Mouse (Mus musculus) urinary bladder, postnatal 36 days (tissue): Measurements from ENCODE around the gene Vinac1.
A peak's percentile ranks its signal among the peaks of the same experiment; 100 is the strongest.
"Not testable (repeated sequence)": the region's sequence is repeated elsewhere in the genome, so short reads cannot be mapped to it uniquely, and the experiment has no call there.

ENCODE experiments used
- DNase-seq, 2 experiments: peaks; one replicate each; pipeline ENCODE4 v3.0.0; 2022; ENCODE audit warnings: low spot score in 2 of 2, mixed read lengths in 1 of 2

Gene Vinac1

DNA sequence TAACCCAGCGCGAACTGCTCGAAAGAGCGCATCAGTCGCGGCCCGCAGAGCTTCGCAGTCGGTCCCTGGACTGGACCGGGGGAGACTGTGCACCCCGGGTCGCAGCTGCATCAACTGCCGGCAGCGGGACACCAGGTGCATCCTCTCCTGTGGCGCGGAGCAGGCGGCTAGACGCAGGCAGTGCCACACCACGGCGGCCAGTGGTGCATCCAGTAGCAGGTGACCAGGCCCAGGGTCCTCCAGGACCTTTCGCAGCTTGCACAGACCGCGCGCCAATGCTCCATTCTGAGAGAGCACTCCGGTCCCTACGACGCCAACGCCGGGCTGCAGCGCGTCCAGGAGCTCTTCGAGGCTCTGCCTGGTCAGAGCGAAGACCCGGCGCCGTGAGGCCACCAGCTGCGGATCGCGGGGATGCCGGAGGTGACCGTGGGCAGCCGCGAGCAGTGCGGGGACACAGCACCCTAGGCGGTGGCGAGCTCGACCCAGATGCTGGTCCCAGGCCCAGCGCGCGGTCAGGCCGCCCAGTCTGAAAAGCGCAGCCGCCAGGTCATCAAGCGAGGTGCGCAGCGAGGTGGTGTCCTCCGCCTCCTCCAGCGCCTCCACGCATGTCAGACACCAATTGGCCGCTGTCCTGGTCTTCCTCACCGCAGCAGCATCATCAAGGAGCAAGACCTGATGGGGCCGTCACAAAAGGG, 8.9 kb downstream of the Vinac1 start:
- DNase-seq, result no peak

DNA sequence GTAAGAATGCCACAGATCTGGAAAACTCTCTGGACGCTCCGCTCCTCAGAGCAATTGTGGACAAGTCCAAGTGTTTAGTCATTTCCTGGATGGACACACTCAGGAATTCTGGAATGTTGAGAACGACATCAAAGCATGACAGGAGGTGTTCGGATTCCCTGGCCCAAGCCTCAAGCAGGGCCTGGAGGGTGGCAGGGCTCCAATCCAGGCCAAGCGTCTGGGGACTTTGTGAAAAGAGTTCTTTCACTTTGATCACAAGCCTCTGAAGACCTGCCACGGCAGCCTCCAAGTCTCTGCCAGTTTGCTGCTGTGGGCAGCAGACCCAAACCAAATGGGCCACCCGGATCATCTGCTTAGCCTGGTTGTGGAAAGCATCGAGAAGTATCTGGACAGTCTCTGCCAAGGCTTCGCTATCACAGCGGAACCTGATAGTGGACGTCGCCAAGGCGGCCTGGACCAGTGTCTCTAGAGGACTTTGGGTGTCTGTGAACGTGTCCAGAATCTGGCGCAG, 9.5 kb downstream of the Vinac1 start:
- no peak for DNase-seq

DNA sequence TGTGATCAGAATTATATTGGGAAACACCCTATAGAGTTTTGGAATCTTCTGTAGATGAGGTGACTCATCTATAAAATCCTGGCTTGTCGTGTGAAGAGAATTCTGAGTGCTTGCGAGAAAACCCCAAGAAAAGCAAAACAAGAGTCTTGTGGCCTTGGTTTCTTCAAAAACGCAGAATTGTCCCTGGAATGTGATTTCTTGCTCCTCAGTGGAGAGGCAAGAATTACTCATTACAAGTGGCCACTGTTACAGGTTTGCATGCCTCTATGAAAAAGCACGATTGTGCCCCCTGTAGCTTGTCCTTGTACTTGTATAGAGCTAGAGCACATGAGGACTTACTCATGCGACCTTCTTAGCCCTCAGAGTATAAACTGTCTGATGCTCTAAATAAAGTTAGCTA, 12.6 kb downstream of the Vinac1 start:
- DNase-seq, result no peak

DNA sequence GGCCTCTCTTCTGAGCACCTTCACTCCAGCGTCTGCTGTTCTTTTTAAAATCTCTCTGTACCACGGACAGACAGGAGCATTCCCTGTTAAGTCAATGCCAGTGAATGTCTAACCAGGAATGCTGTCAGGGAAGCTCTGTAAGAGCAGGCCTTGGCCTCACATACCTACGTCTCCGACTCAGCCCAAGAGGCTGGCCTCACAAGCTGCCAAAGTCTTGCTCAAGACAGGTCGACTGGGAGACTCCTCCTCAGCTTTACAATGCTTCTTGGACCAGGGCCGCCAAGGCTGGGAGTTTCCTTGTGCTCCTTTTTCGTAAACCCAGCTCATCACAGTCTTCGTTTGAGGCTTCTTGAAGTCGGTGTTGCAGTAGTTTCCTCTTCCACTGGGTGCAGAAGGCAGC, 23.2 kb downstream of the Vinac1 start:
- peak in 1 of 2 experiments; percentile 39 for DNase-seq

DNA sequence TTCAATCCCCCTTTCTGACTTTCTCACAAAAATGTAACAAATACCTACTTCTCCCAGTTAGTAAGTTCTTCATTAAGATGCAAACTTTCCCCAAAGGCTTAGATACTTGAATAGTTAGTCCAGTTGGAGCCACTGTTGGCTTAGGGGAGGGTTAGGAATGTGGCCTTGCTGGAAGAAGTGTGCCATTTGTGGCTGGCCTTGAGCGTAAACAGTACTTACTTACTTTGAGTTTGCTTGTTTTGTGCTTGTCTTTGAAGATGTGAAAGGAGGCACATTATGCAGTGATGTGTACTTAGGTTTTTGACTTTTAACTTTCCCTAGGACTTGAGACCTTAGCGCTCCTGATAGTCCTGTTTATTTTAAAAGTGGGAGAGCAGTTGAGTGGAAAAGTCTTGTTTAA, 27.9 kb downstream of the Vinac1 start:
- DNase-seq, result no peak

DNA sequence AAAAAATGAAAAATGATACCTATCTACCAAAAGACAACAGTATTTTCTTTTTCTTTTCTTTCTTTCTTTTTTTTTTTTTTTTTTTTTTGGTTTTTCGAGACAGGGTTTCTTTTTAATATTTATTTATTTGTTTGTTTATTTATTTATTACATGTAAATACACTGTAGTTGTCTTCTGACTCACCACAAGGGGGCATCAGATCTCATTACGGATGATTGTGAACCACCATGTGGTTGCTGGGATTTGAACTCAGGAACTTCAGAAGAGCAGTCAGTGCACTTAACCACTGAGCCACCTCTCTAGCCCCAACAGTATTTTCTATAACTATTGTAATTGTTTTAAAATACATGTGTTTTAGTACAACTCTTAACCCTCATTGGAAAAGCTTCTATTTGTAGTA, 39.1 kb downstream of the Vinac1 start:
- DNase-seq, result not testable (repeated sequence)

DNA sequence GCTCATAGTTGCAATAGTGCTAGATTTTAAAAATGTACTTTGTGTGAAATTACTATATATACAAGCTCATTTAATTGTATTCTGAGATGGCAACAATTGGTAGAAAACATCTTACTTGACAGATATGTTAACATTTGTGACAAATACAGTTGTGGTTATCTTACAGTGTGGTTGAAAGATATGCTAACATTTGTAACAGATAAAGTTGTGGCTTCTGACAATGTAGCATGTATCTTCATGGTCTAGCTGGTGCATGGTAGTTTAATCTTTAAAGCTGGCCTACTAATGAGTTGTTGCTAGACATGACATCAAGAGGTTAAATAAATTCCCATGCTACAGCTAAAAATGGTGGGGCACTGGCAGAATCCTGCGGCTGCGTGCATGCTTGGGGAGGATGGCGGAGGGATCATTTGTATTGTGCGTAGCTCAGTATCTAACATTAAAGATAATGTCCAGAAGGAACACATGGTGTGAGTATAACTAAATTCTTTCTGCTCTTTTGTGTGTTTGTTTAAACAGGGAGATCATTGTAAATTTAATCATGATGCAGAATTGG, 41.7 kb downstream of the Vinac1 start:
- no peak for DNase-seq

DNA sequence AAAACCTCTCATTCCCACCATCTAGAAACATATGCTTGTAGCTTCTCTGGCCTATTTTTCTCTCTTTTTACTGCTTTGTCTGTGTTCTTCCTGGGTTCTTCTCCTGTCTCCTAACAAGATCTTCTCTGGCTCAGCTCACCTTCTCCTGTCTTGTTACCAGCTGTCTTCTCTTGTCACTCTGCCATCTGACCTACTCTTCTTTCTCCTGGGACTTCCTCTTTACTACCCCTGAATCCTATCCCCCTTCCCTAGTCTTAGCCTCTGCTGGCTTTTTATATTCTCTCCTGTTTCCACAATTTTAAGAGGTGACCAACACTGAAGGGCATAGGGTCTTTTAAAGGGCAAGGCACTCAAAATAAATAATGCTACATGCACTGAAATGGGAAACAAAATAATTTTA, 43.1 kb downstream of the Vinac1 start:
- no peak for DNase-seq

DNA sequence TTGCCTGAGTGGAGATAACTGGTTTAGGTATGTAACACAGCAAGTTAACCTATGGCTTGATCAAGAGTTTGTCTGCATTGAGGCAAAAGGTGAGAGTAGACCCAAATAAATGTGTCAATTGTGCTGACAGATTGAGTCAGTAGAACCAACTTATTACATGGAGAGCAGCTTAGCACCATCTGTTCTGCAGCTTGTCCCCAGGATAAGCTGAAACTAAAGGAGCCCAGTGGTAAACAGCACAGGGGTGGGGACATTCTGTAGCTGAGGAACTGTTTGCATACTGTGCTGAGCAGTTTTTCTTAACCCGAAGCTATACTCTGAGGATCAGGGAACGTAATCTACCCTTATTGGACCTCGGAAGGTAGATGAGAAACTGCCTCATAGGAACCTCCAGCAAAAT, 63.2 kb downstream of the Vinac1 start:
- no peak for DNase-seq

DNA sequence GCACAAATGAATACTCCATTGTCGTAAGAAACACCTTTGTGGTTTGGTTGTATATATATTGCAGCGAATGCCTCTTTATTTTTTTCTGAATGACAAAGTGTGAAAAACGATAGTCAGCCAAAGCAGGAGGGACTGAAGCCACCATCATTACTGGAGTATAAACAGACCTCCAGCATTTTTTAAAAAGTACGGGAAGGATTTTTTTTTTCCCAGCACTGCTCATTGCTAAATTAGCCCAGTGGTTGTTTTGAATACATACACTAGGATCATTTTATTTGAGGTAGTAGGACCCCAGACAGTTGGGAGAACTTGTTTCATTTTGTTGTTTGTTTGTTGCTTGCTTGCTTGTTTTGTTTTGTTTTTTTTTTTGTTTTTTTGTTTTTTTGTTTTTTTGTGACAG, 72.4 kb downstream of the Vinac1 start:
- no peak for DNase-seq
